Mouse (Mus musculus) G1E (cell line): ENCODE results near the gene Col25a1. TPM values are rescaled to one million over a fixed set of nuclear protein-coding genes. Genes with fewer than 3 reads are reported as not detected.

Experiments used
- ATAC-seq: 2 replicates; pipeline ENCODE4 v1.8.0; 2016; ENCODE audit warnings: mild to moderate bottlenecking; ENCODE audit not compliant: insufficient number of reproducible peaks, poor library complexity, low FRiP score, severe bottlenecking; ENCODE audit errors: extremely low read depth
- DNase-seq: peaks from one replicate; pipeline ENCODE4 v3.0.0; 2012; ENCODE audit warnings: low spot score
- H3K27me3 ChIP-seq: 2 replicates; pipeline ENCODE4 v1.6.1; 2012; ENCODE audit warnings: mild to moderate bottlenecking, low read length, inconsistent platforms; ENCODE audit not compliant: insufficient read depth
- H3K36me3 ChIP-seq: replicated peaks from 2 replicates; pipeline ENCODE3; 2012; ENCODE audit warnings: mild to moderate bottlenecking, inconsistent platforms
- H3K4me1 ChIP-seq: 2 replicates; pipeline ENCODE4 v1.6.1; 2012; ENCODE audit warnings: low read depth, low read length, inconsistent platforms, mixed read lengths; ENCODE audit not compliant: insufficient read depth
- H3K4me3 ChIP-seq: 2 replicates; pipeline ENCODE4 v1.5.1; 2012; ENCODE audit warnings: low read depth, mild to moderate bottlenecking, inconsistent platforms, low read length, moderate library complexity, mixed read lengths
- H3K9me3 ChIP-seq: replicated peaks from 2 replicates; pipeline ENCODE4 v1.6.1; 2012; ENCODE audit warnings: inconsistent platforms
- CTCF ChIP-seq: IDR thresholded peaks from 2 replicates; pipeline ENCODE4 v1.5.1; 2012; ENCODE audit warnings: low read depth, low read length, inconsistent platforms, mixed read lengths
- GATA1 ChIP-seq: IDR thresholded peaks from 2 replicates; pipeline ENCODE4 v1.6.1; 2012; ENCODE audit warnings: borderline replicate concordance, low read length, inconsistent platforms, mixed read lengths
- GATA2 ChIP-seq: IDR thresholded peaks from 2 replicates; pipeline ENCODE4 v1.6.1; 2012; ENCODE audit warnings: low read depth, low read length, inconsistent platforms, borderline replicate concordance
- POLR2AphosphoS5 ChIP-seq: IDR thresholded peaks from 2 replicates; pipeline ENCODE4 v1.6.1; 2012; ENCODE audit warnings: low read depth, low read length, inconsistent platforms; ENCODE audit not compliant: insufficient replicate concordance
- TAL1 ChIP-seq: conservative IDR thresholded peaks from 2 replicates; pipeline ENCODE4 v1.6.1; 2012; ENCODE audit warnings: low read depth, low read length, inconsistent platforms, mixed read lengths
- polyA plus RNA-seq: library from polyadenylated mRNA; stranded (reverse); fragments of >175 nt; gene quantifications from 2 replicates; pipeline ENCODE4 v1.2.3, GENCODE M21; 2012
- total RNA-seq, 2 experiments: library from RNA; stranded (forward) in 1 of 2; stranded (reverse) in 1 of 2; fragments of 200-1000 nt in 1 of 2; fragments of >200 nt in 1 of 2; fragmentation: Nextera tagmentation in 1 of 2; gene quantifications; 2 replicates each; pipeline ENCODE4 v1.2.3; 2014 to 2017

Col25a1 gene
- total and polyA plus RNA-seq, 3 experiments, result 0.22 TPM; not detected in 2

DNA sequence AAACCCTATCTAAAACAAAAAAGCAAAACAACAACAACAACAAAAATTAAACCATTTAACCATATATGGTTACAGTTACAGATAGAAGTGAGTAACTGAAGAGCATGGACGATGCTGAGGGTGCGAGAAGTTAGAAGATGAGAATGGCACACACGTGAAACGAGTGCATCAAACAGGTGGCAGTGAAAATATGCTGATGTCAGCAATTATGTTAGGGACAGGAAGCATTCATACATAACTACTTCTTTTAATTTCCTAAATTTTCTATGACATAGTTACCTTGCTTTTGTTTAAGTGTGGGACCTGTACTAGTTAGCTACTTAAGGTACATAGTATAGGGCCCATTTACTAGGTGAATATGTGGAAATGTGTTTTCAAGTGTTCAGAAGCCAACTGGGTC, 237.1 kb downstream of the Col25a1 start:
- ATAC-seq, result no peak
- peaks cover 37% of the 10 kb centered on the region for H3K9me3 ChIP-seq
- no peaks in the 10 kb centered on the region for H3K27me3 ChIP-seq
- TF ChIP-seq CTCF, result no peak
- TF ChIP-seq GATA1, result no peak
- no peak for TF ChIP-seq TAL1
- no peak for TF ChIP-seq POLR2AphosphoS5
- TF ChIP-seq GATA2, result no peak
- H3K4me3 ChIP-seq, result no peak overlapping the region
- DNase-seq, result no peak
- H3K4me1 ChIP-seq, result no peaks in the 10 kb centered on the region
- H3K36me3 ChIP-seq, result no peaks in the 10 kb centered on the region

DNA sequence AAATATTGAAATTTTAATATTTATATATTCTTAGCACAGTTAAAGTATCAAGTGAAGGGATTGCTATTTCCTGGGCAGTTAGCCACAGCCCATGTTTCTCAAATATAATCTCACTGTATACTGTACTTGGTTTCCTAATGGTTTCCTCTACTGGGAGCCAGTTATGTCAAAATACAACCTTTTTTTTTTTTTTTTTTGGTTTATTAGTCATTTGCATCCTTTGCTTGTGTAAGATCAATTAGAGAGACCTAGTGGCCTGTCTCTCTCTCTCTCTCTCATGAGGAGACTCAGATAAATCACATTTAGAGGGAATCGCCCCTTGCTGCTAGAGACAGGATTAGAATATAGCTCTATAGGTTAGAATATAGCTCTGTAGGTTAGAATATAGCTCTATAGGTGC, 237.8 kb downstream of the Col25a1 start:
- TF ChIP-seq CTCF, result no peak
- no peak for TF ChIP-seq TAL1
- no peak for TF ChIP-seq GATA1
- no peak for TF ChIP-seq GATA2
- no peak for TF ChIP-seq POLR2AphosphoS5
- H3K4me3 ChIP-seq, result no peak overlapping the region
- DNase-seq, result no peak
- peaks cover 38% of the 10 kb centered on the region for H3K9me3 ChIP-seq
- no peaks in the 10 kb centered on the region for H3K27me3 ChIP-seq
- no peaks in the 10 kb centered on the region for H3K4me1 ChIP-seq
- no peak for ATAC-seq
- no peaks in the 10 kb centered on the region for H3K36me3 ChIP-seq

DNA sequence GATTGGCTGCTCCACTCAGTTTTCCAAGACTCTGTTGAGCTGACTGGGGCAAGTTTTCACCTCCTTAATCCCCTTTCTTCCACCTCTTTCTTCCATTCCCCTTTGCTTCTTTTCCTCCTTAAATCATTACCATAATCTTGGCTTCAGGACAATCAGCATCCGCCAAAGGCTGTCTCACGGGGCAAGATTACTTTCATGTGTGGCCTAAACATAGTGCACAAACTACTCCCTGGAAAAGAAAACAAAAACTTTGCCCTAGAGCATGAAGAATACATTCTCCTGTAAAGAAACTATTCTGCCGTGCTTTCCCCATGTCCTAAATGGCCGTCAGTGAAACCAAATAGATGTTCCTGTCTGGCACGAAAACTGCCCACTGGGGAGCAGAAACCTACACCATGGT, 238.9 kb downstream of the Col25a1 start:
- TF ChIP-seq GATA1 (no peak), GATA2 (no peak), TAL1 (no peak)
- H3K9me3 ChIP-seq, result peaks cover 32% of the 10 kb centered on the region
- no peaks in the 10 kb centered on the region for H3K4me1 ChIP-seq
- no peak for DNase-seq
- H3K4me3 ChIP-seq, result no peak overlapping the region
- H3K27me3 ChIP-seq, result no peaks in the 10 kb centered on the region
- H3K36me3 ChIP-seq, result no peaks in the 10 kb centered on the region
- ATAC-seq, result no peak

DNA sequence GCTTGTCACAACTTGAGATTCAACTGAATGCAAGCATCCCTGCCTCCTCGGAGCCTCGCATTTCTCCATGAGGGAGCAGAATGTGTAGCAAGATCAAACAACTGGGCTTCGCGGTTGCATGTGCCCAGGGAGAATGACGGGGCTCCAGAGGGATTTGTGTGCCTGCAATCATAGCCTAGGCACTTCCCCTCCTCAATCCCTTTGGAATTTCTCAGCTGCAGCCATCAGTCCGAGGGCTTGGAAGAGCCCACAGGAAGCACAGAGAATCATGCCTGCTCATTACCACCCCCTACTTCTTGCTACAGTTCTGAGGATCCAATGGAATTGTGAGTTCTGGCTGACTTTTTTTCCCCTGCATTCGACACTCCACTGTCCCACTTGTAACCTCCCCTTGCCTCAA, 241.8 kb downstream of the Col25a1 start:
- Histone ChIP-seq H3K27me3 (no peaks in the 10 kb centered on the region), H3K4me3 (no peak overlapping the region), H3K9me3 (peaks cover 27% of the 10 kb centered on the region), H3K36me3 (no peaks in the 10 kb centered on the region), H3K4me1 (no peaks in the 10 kb centered on the region)
- TF ChIP-seq CTCF (no peak), TAL1 (no peak), GATA2 (no peak), POLR2AphosphoS5 (no peak), GATA1 (no peak)
- no peak for DNase-seq
- ATAC-seq, result no peak

DNA sequence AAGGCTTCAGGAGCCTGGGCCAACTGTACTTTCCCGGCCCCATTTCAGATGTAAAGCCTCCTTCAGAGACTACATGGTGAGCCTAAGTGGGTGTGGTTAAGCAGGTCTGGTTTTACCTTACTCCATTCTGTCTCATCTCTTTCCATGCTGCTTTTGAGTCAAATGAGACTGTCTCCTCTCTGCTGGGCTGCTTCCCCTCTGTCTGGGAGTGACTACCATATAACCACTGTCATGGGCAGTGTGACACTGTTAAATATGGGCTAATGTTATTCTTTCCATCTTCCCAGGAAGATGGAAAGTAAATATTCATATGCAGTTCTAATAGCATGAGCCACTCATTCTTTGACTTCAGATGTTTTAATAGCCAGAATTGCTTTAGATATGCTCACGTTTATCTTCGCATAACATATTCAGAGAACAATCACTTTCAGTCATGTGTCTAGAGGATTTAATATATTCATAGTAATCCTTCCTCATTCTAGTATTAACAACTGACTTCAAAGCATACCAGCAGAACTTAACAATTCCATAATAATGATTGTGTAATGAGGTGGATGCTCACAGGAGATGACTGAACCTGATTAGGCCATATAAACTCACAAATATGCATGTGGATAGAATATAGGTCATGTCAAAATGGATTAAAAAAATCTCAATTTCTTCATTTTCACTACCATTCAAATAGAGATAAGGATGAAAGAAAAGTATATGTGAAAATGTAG, 243.5 kb downstream of the Col25a1 start:
- no peak overlapping the region for H3K4me3 ChIP-seq
- peaks cover 34% of the 10 kb centered on the region for H3K9me3 ChIP-seq
- no peak for DNase-seq
- no peaks in the 10 kb centered on the region for H3K36me3 ChIP-seq
- ATAC-seq, result no peak
- no peaks in the 10 kb centered on the region for H3K4me1 ChIP-seq
- no peaks in the 10 kb centered on the region for H3K27me3 ChIP-seq
- TF ChIP-seq GATA2 (no peak), GATA1 (no peak), CTCF (no peak), POLR2AphosphoS5 (no peak), TAL1 (no peak)

DNA sequence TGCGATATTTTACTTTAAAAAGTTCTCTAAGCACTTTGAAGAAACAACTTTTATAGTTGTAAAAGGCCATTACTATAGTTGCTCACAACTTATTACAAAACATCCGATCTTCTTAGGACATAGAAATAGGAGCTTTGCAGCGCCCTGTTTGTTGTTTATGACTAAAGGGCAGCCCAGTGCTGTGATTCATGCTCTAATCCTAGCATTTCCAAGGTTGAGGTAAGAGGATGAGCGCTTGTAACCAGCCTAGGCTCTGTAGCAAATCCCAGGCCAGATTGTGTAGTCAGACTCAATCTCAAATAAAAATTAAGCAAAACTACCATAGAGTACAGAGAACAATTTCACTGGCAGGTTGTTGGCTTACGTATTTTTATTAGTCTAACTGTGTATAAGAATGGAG, 246.5 kb downstream of the Col25a1 start:
- TF ChIP-seq TAL1 (no peak), GATA2 (no peak)
- no peak for DNase-seq

DNA sequence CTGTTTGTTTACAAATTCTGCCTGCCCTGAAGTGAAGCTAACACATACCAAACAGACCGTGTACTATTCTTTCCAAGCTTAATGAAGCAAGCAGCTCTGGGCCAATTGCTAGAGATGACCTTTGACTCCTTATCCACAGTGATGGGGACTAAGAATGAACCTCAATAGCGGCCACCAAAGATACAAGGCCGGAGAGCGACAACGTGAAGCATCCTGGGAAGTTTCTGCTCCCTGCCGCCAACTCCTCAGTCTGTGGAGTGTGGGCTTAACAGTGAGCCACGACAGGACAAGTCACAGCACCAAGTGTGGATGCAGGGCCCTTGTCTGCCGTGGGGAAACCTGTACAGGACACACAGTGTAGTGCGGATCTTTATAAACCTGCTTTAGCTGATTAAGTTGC, 247.3 kb downstream of the Col25a1 start:
- Histone ChIP-seq H3K27me3 (no peaks in the 10 kb centered on the region), H3K4me1 (no peaks in the 10 kb centered on the region), H3K9me3 (peaks cover 28% of the 10 kb centered on the region), H3K36me3 (no peaks in the 10 kb centered on the region), H3K4me3 (no peak overlapping the region)
- TF ChIP-seq TAL1, result no peak
- TF ChIP-seq GATA2, result no peak
- no peak for TF ChIP-seq GATA1
- no peak for DNase-seq
- no peak for ATAC-seq

More for the DNA sequence above, 246.5 kb downstream of the Col25a1 start:
- no peaks in the 10 kb centered on the region for H3K36me3 ChIP-seq
- no peak for ATAC-seq
- H3K4me1 ChIP-seq, result no peaks in the 10 kb centered on the region
- H3K27me3 ChIP-seq, result no peaks in the 10 kb centered on the region
- peaks cover 34% of the 10 kb centered on the region for H3K9me3 ChIP-seq
- H3K4me3 ChIP-seq, result no peak overlapping the region
